Mouse (Mus musculus) cerebellum, adult 2 months (tissue): ENCODE data around the gene 4933415A04Rik.

ENCODE experiments used
- CTCF ChIP-seq: fragments of 200-500 bp; IDR thresholded peaks from 2 replicates; pipeline ENCODE4 v1.5.1; 2011; ENCODE audit warnings: low read depth, mild to moderate bottlenecking, control low read depth, low read length, moderate library complexity, borderline replicate concordance; ENCODE audit not compliant: insufficient read depth
- POLR2A ChIP-seq: fragments of 200-500 bp; IDR thresholded peaks from 2 replicates; pipeline ENCODE4 v1.6.1; 2011; ENCODE audit warnings: low read length, control low read depth, borderline replicate concordance; ENCODE audit not compliant: insufficient read depth

- TF ChIP-seq CTCF (no peak), POLR2A (no peak)
Measured at GRCm38 (mm10) chr11:43539863-43540262, 47.0 kb upstream of the 4933415A04Rik start.
